Mouse (Mus musculus) MEL (cell line): ENCODE data around the gene Cd59a. TPM values are rescaled to one million over a fixed set of nuclear protein-coding genes. Genes with fewer than 3 reads are reported as not detected.

Source experiments
- DNase-seq: peaks from one replicate; pipeline ENCODE4 v3.0.0; 2011; ENCODE audit warnings: low read depth, low spot score
- H3K27ac ChIP-seq: 2 replicates; pipeline ENCODE4 v1.5.1; 2012; ENCODE audit warnings: low read depth, mild to moderate bottlenecking, control low read depth, low read length, moderate library complexity; ENCODE audit not compliant: control insufficient read depth
- H3K27me3 ChIP-seq, 2 experiments: fragments of 150-350 bp in 1 of 2; sonication (generic) in 1 of 2; 2 replicates each; pipeline ENCODE4 v1.6.1; 2012; ENCODE audit warnings: low read length in 2 of 2, mild to moderate bottlenecking in 2 of 2, improper control_type of control experiment in 1 of 2, moderate library complexity in 1 of 2; ENCODE audit not compliant: insufficient read depth in 2 of 2, control insufficient read depth in 1 of 2
- H3K36me3 ChIP-seq, 2 experiments: 2 replicates each; pipeline ENCODE4 v1.6.1; 2012 to 2014; ENCODE audit warnings: low read length in 2 of 2, improper control_type of control experiment in 1 of 2, inconsistent platforms in 1 of 2, mild to moderate bottlenecking in 1 of 2; ENCODE audit not compliant: insufficient read depth in 2 of 2, control insufficient read depth in 1 of 2
- H3K4me1 ChIP-seq, 2 experiments: fragments of 150-350 bp in 1 of 2; sonication (generic) in 1 of 2; 2 replicates each; pipeline ENCODE4 v1.6.1; 2012; ENCODE audit warnings: low read length in 2 of 2, improper control_type of control experiment in 1 of 2, mild to moderate bottlenecking in 1 of 2; ENCODE audit not compliant: insufficient read depth in 2 of 2, control insufficient read depth in 1 of 2
- H3K4me3 ChIP-seq, 2 experiments: fragments of 150-350 bp in 1 of 2; sonication (generic) in 1 of 2; 2 replicates each; pipeline ENCODE4 v1.5.1; 2012; ENCODE audit warnings: low read depth in 2 of 2, low read length in 2 of 2, mild to moderate bottlenecking in 2 of 2, moderate library complexity in 2 of 2, control low read depth in 1 of 2, improper control_type of control experiment in 1 of 2; ENCODE audit not compliant: control insufficient read depth in 1 of 2, insufficient read depth in 1 of 2
- H3K79me2 ChIP-seq: 2 replicates; pipeline ENCODE4 v1.6.1; 2012; ENCODE audit warnings: mild to moderate bottlenecking, low read length, moderate library complexity; ENCODE audit not compliant: control insufficient read depth, poor library complexity, insufficient read depth
- H3K9ac ChIP-seq: 2 replicates; pipeline ENCODE4 v1.6.1; 2012; ENCODE audit warnings: low read depth, mild to moderate bottlenecking, control low read depth, low read length, moderate library complexity; ENCODE audit not compliant: control insufficient read depth, poor library complexity, severe bottlenecking
- H3K9me3 ChIP-seq: fragments of 150-350 bp; sonication (generic); replicated peaks from 2 replicates; pipeline ENCODE4 v1.6.1; 2012; ENCODE audit warnings: mild to moderate bottlenecking, low read length, improper control_type of control experiment, moderate library complexity; ENCODE audit not compliant: insufficient read depth
- GABPA ChIP-seq: IDR thresholded peaks from 2 replicates; pipeline ENCODE4 v1.6.1; 2012; ENCODE audit warnings: low read depth, mild to moderate bottlenecking, inconsistent platforms, low read length, improper control_type of control experiment, moderate library complexity
- HCFC1 ChIP-seq: IDR thresholded peaks from 2 replicates; pipeline ENCODE4 v1.6.1; 2012; ENCODE audit warnings: low read depth, mild to moderate bottlenecking, inconsistent platforms, low read length, improper control_type of control experiment, moderate library complexity
- KAT2A ChIP-seq: conservative IDR thresholded peaks from 2 replicates; pipeline ENCODE4 v1.6.1; 2012; ENCODE audit warnings: low read depth, low read length, improper control_type of control experiment, inconsistent platforms
- MAZ ChIP-seq: IDR thresholded peaks from 2 replicates; pipeline ENCODE4 v1.6.1; 2012; ENCODE audit warnings: low read depth, mild to moderate bottlenecking, inconsistent platforms, low read length, improper control_type of control experiment
- MXI1 ChIP-seq: IDR thresholded peaks from 2 replicates; pipeline ENCODE4 v1.6.1; 2011; ENCODE audit warnings: mild to moderate bottlenecking, low read depth, low read length, improper control_type of control experiment
- NELFE ChIP-seq: IDR thresholded peaks from 2 replicates; pipeline ENCODE4 v1.6.1; 2011; ENCODE audit warnings: low read depth, low read length, improper control_type of control experiment
- POLR2AphosphoS5 ChIP-seq: IDR thresholded peaks from 2 replicates; pipeline ENCODE4 v1.6.1; 2012; ENCODE audit warnings: low read depth, borderline replicate concordance, mild to moderate bottlenecking, inconsistent platforms, low read length, moderate library complexity, mixed read lengths
- SIN3A ChIP-seq: IDR thresholded peaks from 2 replicates; pipeline ENCODE4 v1.6.1; 2012; ENCODE audit warnings: low read length, improper control_type of control experiment, inconsistent platforms
- SMC3 ChIP-seq: IDR thresholded peaks from 2 replicates; pipeline ENCODE4 v1.6.1; 2011; ENCODE audit warnings: low read depth, low read length, improper control_type of control experiment
- TAL1 ChIP-seq: IDR thresholded peaks from 2 replicates; pipeline ENCODE4 v1.6.1; 2012; ENCODE audit warnings: mild to moderate bottlenecking, inconsistent platforms, low read length, moderate library complexity, mixed read lengths
- TBP ChIP-seq: IDR thresholded peaks from 2 replicates; pipeline ENCODE4 v1.8.0; 2011; ENCODE audit warnings: low read depth, low read length, improper control_type of control experiment
- TCF12 ChIP-seq: IDR thresholded peaks from 2 replicates; pipeline ENCODE4 v1.6.1; 2014; ENCODE audit warnings: low read depth, mild to moderate bottlenecking, inconsistent platforms, low read length, improper control_type of control experiment, moderate library complexity
- UBTF ChIP-seq: IDR thresholded peaks from 2 replicates; pipeline ENCODE4 v1.6.1; 2012; ENCODE audit warnings: low read depth, mild to moderate bottlenecking, inconsistent platforms, low read length, improper control_type of control experiment, moderate library complexity, borderline replicate concordance; ENCODE audit not compliant: insufficient read depth
- USF2 ChIP-seq, 2 experiments: IDR thresholded peaks; 2 replicates each; pipeline ENCODE4 v1.6.1; 2011 to 2012; ENCODE audit warnings: improper control_type of control experiment in 2 of 2, low read length in 2 of 2, borderline replicate concordance in 1 of 2, inconsistent platforms in 1 of 2, low read depth in 1 of 2, mild to moderate bottlenecking in 1 of 2; ENCODE audit not compliant: insufficient read depth in 1 of 2
- ZC3H11A ChIP-seq: IDR thresholded peaks from 2 replicates; pipeline ENCODE4 v1.6.1; 2012; ENCODE audit warnings: low read depth, mild to moderate bottlenecking, inconsistent platforms, low read length, improper control_type of control experiment
- ZKSCAN1 ChIP-seq: IDR thresholded peaks from 2 replicates; pipeline ENCODE4 v1.6.1; 2012; ENCODE audit warnings: low read depth, mild to moderate bottlenecking, inconsistent platforms, low read length, improper control_type of control experiment, moderate library complexity
- ZMIZ1 ChIP-seq: IDR thresholded peaks from 2 replicates; pipeline ENCODE4 v1.6.1; 2012; ENCODE audit warnings: low read depth, mild to moderate bottlenecking, inconsistent platforms, low read length, improper control_type of control experiment, moderate library complexity
- polyA plus RNA-seq, 2 experiments: library from polyadenylated mRNA; stranded (reverse) in 1 of 2; unstranded in 1 of 2; fragments of >175 nt in 1 of 2; fragments of >200 nt in 1 of 2; gene quantifications; 2 replicates each; pipeline versions ENCODE4 v1.2.1 to v1.2.4; 2012; ENCODE audit warnings: low replicate concordance in 2 of 2, low read depth in 1 of 2; ENCODE audit not compliant: insufficient read length in 2 of 2, insufficient read depth in 1 of 2, missing spikeins in 1 of 2
- total RNA-seq: library from RNA; depleted of rRNA; stranded (reverse); fragments of 300-350 nt; gene quantifications from 2 replicates; pipeline ENCODE4 v1.2.3, GENCODE M21; 2012

Gene Cd59a
- total and polyA plus RNA-seq, 3 experiments: 0.08 to 0.96 TPM; not detected in 1

GRCm38 (mm10) chr2:104153876-104154275 is 58.3 kb downstream of the Cd59a start:
- H3K4me1 ChIP-seq: no peaks in the 10 kb centered on the region
- H3K9me3 ChIP-seq: no peaks in the 10 kb centered on the region
- H3K9ac ChIP-seq: no peak overlapping the region
- no peak overlapping the region for H3K4me3 ChIP-seq
- H3K79me2 ChIP-seq: no peaks in the 10 kb centered on the region
- TF ChIP-seq USF2 (IDR thresholded peaks at IDR 0.05; ENCODE audit: borderline replicate concordance in 1 of 2, insufficient read depth in 1 of 2, low read depth in 1 of 2, low read length in 2 of 2) (no peak), GABPA (no peak), TAL1 (no peak), ZMIZ1 (no peak), ZKSCAN1 (no peak)
- H3K36me3 ChIP-seq: no peaks in the 10 kb centered on the region
- H3K27me3 ChIP-seq: no peaks in the 10 kb centered on the region
- H3K27ac ChIP-seq: no peak overlapping the region
- no peak for DNase-seq

- H3K27ac ChIP-seq: no peak overlapping the region
- no peaks in the 10 kb centered on the region for H3K9me3 ChIP-seq
- no peaks in the 10 kb centered on the region for H3K4me1 ChIP-seq
- no peak for TF ChIP-seq SMC3
- no peak for TF ChIP-seq HCFC1
- TF ChIP-seq MXI1: no peak
- TF ChIP-seq KAT2A: no peak
- TF ChIP-seq SIN3A: no peak
- no peak for TF ChIP-seq ZC3H11A
- TF ChIP-seq TBP: no peak
- TF ChIP-seq UBTF: no peak
- TF ChIP-seq TCF12: no peak
- no peak for TF ChIP-seq MAZ
- no peak for TF ChIP-seq NELFE
- no peak for TF ChIP-seq POLR2AphosphoS5
- no peak for TF ChIP-seq ZMIZ1
- TF ChIP-seq, all 39 proteins: peak for 0
- no peaks in the 10 kb centered on the region for H3K27me3 ChIP-seq
- H3K4me3 ChIP-seq: no peak overlapping the region
- no peak overlapping the region for H3K9ac ChIP-seq
- no peak for DNase-seq
- H3K36me3 ChIP-seq: no peaks in the 10 kb centered on the region
- no peaks in the 10 kb centered on the region for H3K79me2 ChIP-seq
Measured at GRCm38 (mm10) chr2:104157831-104158230, 62.2 kb downstream of the Cd59a start.
